Mouse (Mus musculus) megakaryocyte, embryonic 14.5 days (primary cell): Measurements from ENCODE around the gene Olfr875.

ENCODE experiments used
- FLI1 ChIP-seq: IDR thresholded peaks from 2 replicates; pipeline ENCODE4 v1.6.1; 2012; ENCODE audit warnings: low read length, inconsistent platforms, mixed read lengths
- GATA1 ChIP-seq: IDR thresholded peaks from 3 replicates; pipeline ENCODE4 v1.6.1; 2012; ENCODE audit warnings: mixed read lengths, low read length, inconsistent platforms, borderline replicate concordance

- TF ChIP-seq FLI1 (no peak), GATA1 (no peak)
These were observed at the start of gene Olfr875 for GRCm38 (mm10) chr9:37771759-37772158.
